Mouse (Mus musculus): ENCODE results near the gene Gm21170. TPM values are rescaled to one million over a fixed set of nuclear protein-coding genes. Genes with fewer than 3 reads are reported as not detected.
"Not testable (repeated sequence)": the region's sequence is repeated elsewhere in the genome, so short reads cannot be mapped to it uniquely, and the experiment has no call there.

Gm21170 gene
- polyA plus RNA-seq (2016; fragmentation: Nextera tagmentation; extraction: Ambion mirVana) = not detected in 2 replicates

GRCm38 (mm10) chrY:47690998-47691397, at the start of gene Gm21170:
Gene Gm21170 (minus strand): TSS chrY:47691098.
- no CpG with 5 or more reads among the region's 2 CpGs for WGBS

More at GRCm38 (mm10) chrY:47690998-47691397, at the start of gene Gm21170:
- not testable (repeated sequence) for H3K27ac ChIP-seq (replicated peaks); H3K4me1 ChIP-seq; H3K36me3 ChIP-seq; H3K4me3 ChIP-seq; H3K9me3 ChIP-seq (replicated peaks); H3K27me3 ChIP-seq (ENCODE audit: low read depth, poor library complexity, severe bottlenecking); DNase-seq (ENCODE audit: low spot score)

Other genes with a start within 250 kb of the Gm21170 start
- gene Gm21256, start 240.1 kb downstream of the Gm21170 start, polyA plus RNA-seq (2016; fragmentation: Nextera tagmentation; extraction: Ambion mirVana) = not detected in 2 replicates